Mouse (Mus musculus) spleen, postnatal 10 days (tissue): ENCODE results near the gene Wasl.

Source experiments
- DNase-seq, 2 experiments: peaks; one replicate each; pipeline ENCODE4 v3.0.0; 2021 to 2022; ENCODE audit warnings: low spot score in 2 of 2

The Wasl gene

GRCm38 (mm10) chr6:24645346-24646053 lies 19.3 kb downstream of the Wasl start:
- DNase-seq, result no peak

GRCm38 (mm10) chr6:24642960-24643359 lies 21.8 kb downstream of the Wasl start:
- DNase-seq, result no peak

GRCm38 (mm10) chr6:24642161-24642560 lies 22.6 kb downstream of the Wasl start:
- DNase-seq, result no peak

- no peak for DNase-seq
These were observed 23.5 kb downstream of the Wasl start for GRCm38 (mm10) chr6:24641286-24641685.

GRCm38 (mm10) chr6:24635814-24636213 lies 29.0 kb downstream of the Wasl start:
- no peak for DNase-seq

GRCm38 (mm10) chr6:24634065-24634464 lies 30.7 kb downstream of the Wasl start:
- DNase-seq, result no peak

- DNase-seq, result no peak
These were observed 32.7 kb downstream of the Wasl start for GRCm38 (mm10) chr6:24632061-24632460.

- no peak for DNase-seq
These were observed 36.3 kb downstream of the Wasl start for GRCm38 (mm10) chr6:24628499-24628898.

- DNase-seq, result peak in 1 of 2 experiments; percentile 48
These were observed 37.2 kb downstream of the Wasl start for GRCm38 (mm10) chr6:24627586-24628030.

- no peak for DNase-seq
These were observed 42.7 kb downstream of the Wasl start for GRCm38 (mm10) chr6:24622098-24622497.

- no peak for DNase-seq
These were observed 43.9 kb downstream of the Wasl start for GRCm38 (mm10) chr6:24620936-24621335.

GRCm38 (mm10) chr6:24619285-24620045 lies 45.3 kb downstream of the Wasl start:
- no peak for DNase-seq

- no peak for DNase-seq
These were observed 48.1 kb downstream of the Wasl start for GRCm38 (mm10) chr6:24616746-24617145.

- no peak for DNase-seq
These were observed 50.9 kb downstream of the Wasl start for GRCm38 (mm10) chr6:24613918-24614317.

- no peak for DNase-seq
These were observed 51.5 kb downstream of the Wasl start for GRCm38 (mm10) chr6:24613346-24613745.

- DNase-seq, result no peak
These were observed 52.6 kb downstream of the Wasl start for GRCm38 (mm10) chr6:24612074-24612755.

- DNase-seq, result no peak
These were observed 54.5 kb downstream of the Wasl start for GRCm38 (mm10) chr6:24610358-24610757.

GRCm38 (mm10) chr6:24609531-24609930 lies 55.3 kb downstream of the Wasl start:
- DNase-seq, result no peak

GRCm38 (mm10) chr6:24608682-24609081 lies 56.1 kb downstream of the Wasl start:
- no peak for DNase-seq

- DNase-seq, result no peak
These were observed 56.7 kb downstream of the Wasl start for GRCm38 (mm10) chr6:24608129-24608528.

- no peak for DNase-seq
These were observed 57.3 kb downstream of the Wasl start for GRCm38 (mm10) chr6:24607531-24607930.

GRCm38 (mm10) chr6:24606512-24606911 lies 58.3 kb downstream of the Wasl start:
- no peak for DNase-seq

- no peak for DNase-seq
These were observed 59.2 kb downstream of the Wasl start for GRCm38 (mm10) chr6:24605631-24606030.
